Mouse (Mus musculus) neutrophil, adult 65 days (primary cell): ENCODE data around the gene Gm10277. TPM values are rescaled to one million over a fixed set of nuclear protein-coding genes. Genes with fewer than 3 reads are reported as not detected.

Experiments
- total RNA-seq: library from RNA; stranded (reverse); gene quantifications from 2 replicates; pipeline ENCODE4 v1.2.4, GENCODE M21; 2023

Gm10277 gene
- not detected in 2 replicates for total RNA-seq

DNA sequence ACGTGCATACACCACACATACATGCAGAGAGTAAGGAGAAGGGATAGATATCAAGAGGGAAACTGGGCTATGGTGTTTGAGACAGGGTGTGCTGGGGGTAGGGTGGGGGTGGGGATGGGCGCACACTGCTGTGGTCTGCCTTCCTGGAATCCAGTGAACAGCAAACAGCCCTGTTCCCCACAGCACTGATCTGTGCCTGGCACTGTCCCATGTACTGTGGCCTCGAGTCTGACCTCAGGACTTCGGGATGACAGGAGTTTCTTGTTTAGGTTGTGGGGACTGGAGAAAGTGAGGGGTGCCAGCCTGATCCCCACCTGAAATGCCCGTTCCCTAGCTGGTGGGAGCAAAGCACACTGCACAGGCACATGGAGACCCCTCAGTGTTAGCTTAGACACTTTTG is at the start of gene Gm10277:
TSS of gene Gm10277 (minus strand) at position 41 of the 400 bp plus-strand sequence.

GRCm38 (mm10) chr11:77762783-77763672 is 24.5 kb downstream of the Gm10277 start, which contains the start of gene Myo18a:
Myo18a (plus strand) TSS chr11:77763246.

Other genes starting within 250 kb of the Gm10277 start
- gene Taok1, start 179.9 kb downstream of the Gm10277 start, total RNA-seq: 35.8 and 42.5 TPM in 2 replicates
- gene Nufip2, start 101.6 kb downstream of the Gm10277 start, total RNA-seq: 91.1 and 115 TPM in 2 replicates
- gene Cryba1, start 62.5 kb downstream of the Gm10277 start, total RNA-seq: not detected in 2 replicates
- 59.6 and 87.1 TPM in 2 replicates for gene Myo18a, start 24.5 kb downstream of the Gm10277 start, total RNA-seq
- not detected in 2 replicates for gene Pipox, start 106.3 kb upstream of the Gm10277 start, total RNA-seq
- gene Sez6, start 143.1 kb upstream of the Gm10277 start, total RNA-seq: not detected in 2 replicates
- gene Phf12, start 195.0 kb upstream of the Gm10277 start, total RNA-seq: 85.8 and 87.4 TPM in 2 replicates
- 2.1 and 3.3 TPM in 2 replicates for gene Dhrs13, start 244.5 kb upstream of the Gm10277 start, total RNA-seq